Mouse (Mus musculus) CH12.LX (cell line): ENCODE measurements around the gene Frmd4a. TPM values are rescaled to one million over a fixed set of nuclear protein-coding genes. Genes with fewer than 3 reads are reported as not detected.

Source experiments
- DNase-seq: peaks from one replicate; pipeline ENCODE4 v3.0.0-alpha.2; 2013; ENCODE audit errors: extremely low read depth
- H3K27ac ChIP-seq: 2 replicates; pipeline ENCODE4 v1.5.1; 2012; ENCODE audit warnings: low read depth, mild to moderate bottlenecking, control low read depth, moderate library complexity; ENCODE audit not compliant: insufficient read depth
- H3K27me3 ChIP-seq: replicated peaks from 2 replicates; pipeline ENCODE3; 2012; ENCODE audit warnings: inconsistent platforms
- H3K36me3 ChIP-seq, 2 experiments: replicated peaks in 1 of 2; 2 replicates each; pipeline versions ENCODE3 to v1.6.1; 2012; ENCODE audit warnings: inconsistent platforms in 1 of 2, low read length in 1 of 2, mild to moderate bottlenecking in 1 of 2, mixed read lengths in 1 of 2, moderate library complexity in 1 of 2; ENCODE audit not compliant: control insufficient read depth in 1 of 2, insufficient read depth in 1 of 2
- H3K4me1 ChIP-seq, 2 experiments: 2 replicates each; pipeline ENCODE4 v1.6.1; 2012; ENCODE audit warnings: inconsistent platforms in 1 of 2, moderate library complexity in 1 of 2; ENCODE audit not compliant: insufficient read depth in 2 of 2, control insufficient read depth in 1 of 2
- H3K4me2 ChIP-seq: 2 replicates; pipeline ENCODE4 v1.6.1; 2012; ENCODE audit warnings: low read depth, mild to moderate bottlenecking, control low read depth; ENCODE audit not compliant: poor library complexity, insufficient read depth, severe bottlenecking
- H3K4me3 ChIP-seq, 3 experiments: fragments of 150-350 bp in 1 of 3; sonication (generic) in 1 of 3; replicated peaks in 1 of 3; 2 replicates each; pipeline versions ENCODE3 to v1.5.1; 2011 to 2012; ENCODE audit warnings: low read depth in 2 of 3, low read length in 2 of 3, mild to moderate bottlenecking in 2 of 3, moderate library complexity in 2 of 3, control low read depth in 1 of 3, improper control_type of control experiment in 1 of 3, inconsistent platforms in 1 of 3, mixed read lengths in 1 of 3; ENCODE audit not compliant: poor library complexity in 1 of 3
- H3K79me2 ChIP-seq: replicated peaks from 2 replicates; pipeline ENCODE4 v1.6.1; 2012; ENCODE audit warnings: mild to moderate bottlenecking, moderate library complexity; ENCODE audit not compliant: control insufficient read depth, poor library complexity, insufficient read depth, severe bottlenecking; ENCODE audit errors: extremely low read depth
- H3K9ac ChIP-seq: 2 replicates; pipeline ENCODE4 v1.6.1; 2012; ENCODE audit warnings: low read depth, mild to moderate bottlenecking, control low read depth, moderate library complexity; ENCODE audit not compliant: insufficient read depth
- H3K9me3 ChIP-seq: replicated peaks from 2 replicates; pipeline ENCODE3; 2012; ENCODE audit warnings: low read length, inconsistent platforms, mixed read lengths
- CHD1 ChIP-seq: IDR thresholded peaks from 2 replicates; pipeline ENCODE4 v1.6.1; 2012; ENCODE audit warnings: low read depth, low read length, improper control_type of control experiment, inconsistent platforms
- CTCF ChIP-seq, 2 experiments: IDR thresholded peaks in 1 of 2; conservative IDR thresholded peaks in 1 of 2; 2 replicates each; pipeline ENCODE4 v1.5.1; 2011 to 2012; ENCODE audit warnings: low read depth in 2 of 2, low read length in 2 of 2, improper control_type of control experiment in 1 of 2, inconsistent platforms in 1 of 2, mild to moderate bottlenecking in 1 of 2, moderate library complexity in 1 of 2
- E2F4 ChIP-seq: IDR thresholded peaks from 2 replicates; pipeline ENCODE4 v1.6.1; 2011; ENCODE audit warnings: low read depth, low read length, improper control_type of control experiment; ENCODE audit not compliant: insufficient replicate concordance
- ELF1 ChIP-seq: IDR thresholded peaks from 2 replicates; pipeline ENCODE4 v1.6.1; 2014; ENCODE audit warnings: low read depth, mild to moderate bottlenecking, inconsistent platforms, low read length, improper control_type of control experiment
- IRF4 ChIP-seq: IDR thresholded peaks from 2 replicates; pipeline ENCODE4 v1.6.1; 2014; ENCODE audit warnings: low read depth, mild to moderate bottlenecking, inconsistent platforms, low read length, improper control_type of control experiment
- JUND ChIP-seq: conservative IDR thresholded peaks from 2 replicates; pipeline ENCODE4 v1.6.1; 2011; ENCODE audit warnings: low read depth, low read length, improper control_type of control experiment
- MAX ChIP-seq: IDR thresholded peaks from 2 replicates; pipeline ENCODE4 v1.6.1; 2011; ENCODE audit warnings: low read length, improper control_type of control experiment
- MAZ ChIP-seq: IDR thresholded peaks from 2 replicates; pipeline ENCODE4 v1.6.1; 2012; ENCODE audit warnings: low read depth, mild to moderate bottlenecking, inconsistent platforms, low read length, improper control_type of control experiment, moderate library complexity
- MEF2A ChIP-seq: IDR thresholded peaks from 2 replicates; pipeline ENCODE4 v1.6.1; 2014; ENCODE audit warnings: low read depth, mild to moderate bottlenecking, inconsistent platforms, low read length, improper control_type of control experiment, borderline replicate concordance
- MXI1 ChIP-seq: IDR thresholded peaks from 2 replicates; pipeline ENCODE4 v1.6.1; 2011; ENCODE audit warnings: mild to moderate bottlenecking, low read depth, low read length, improper control_type of control experiment
- MYC ChIP-seq: IDR thresholded peaks from 2 replicates; pipeline ENCODE4 v1.6.1; 2011; ENCODE audit warnings: low read depth, mild to moderate bottlenecking, improper control_type of control experiment, low read length
- PAX5 ChIP-seq: IDR thresholded peaks from 2 replicates; pipeline ENCODE4 v1.6.1; 2012; ENCODE audit warnings: low read length, inconsistent platforms, mixed read lengths
- POLR2AphosphoS2 ChIP-seq: IDR thresholded peaks from 2 replicates; pipeline ENCODE4 v1.6.1; 2011; ENCODE audit warnings: low read depth, low read length, improper control_type of control experiment
- RAD21 ChIP-seq: IDR thresholded peaks from 2 replicates; pipeline ENCODE4 v1.6.1; 2011; ENCODE audit warnings: low read depth, mild to moderate bottlenecking, low read length, improper control_type of control experiment, moderate library complexity
- RCOR1 ChIP-seq: conservative IDR thresholded peaks from 2 replicates; pipeline ENCODE4 v1.6.1; 2012; ENCODE audit warnings: low read depth, mild to moderate bottlenecking, inconsistent platforms, low read length, improper control_type of control experiment
- SIN3A ChIP-seq: IDR thresholded peaks from 2 replicates; pipeline ENCODE4 v1.6.1; 2012; ENCODE audit warnings: low read length, improper control_type of control experiment, inconsistent platforms
- SMC3 ChIP-seq: IDR thresholded peaks from 2 replicates; pipeline ENCODE4 v1.6.1; 2011; ENCODE audit warnings: low read depth, low read length, improper control_type of control experiment
- TBP ChIP-seq: conservative IDR thresholded peaks from 2 replicates; pipeline ENCODE4 v1.6.1; 2011; ENCODE audit warnings: low read depth, low read length, improper control_type of control experiment
- UBTF ChIP-seq: IDR thresholded peaks from 2 replicates; pipeline ENCODE4 v1.6.1; 2012; ENCODE audit warnings: low read depth, mild to moderate bottlenecking, inconsistent platforms, low read length, improper control_type of control experiment, moderate library complexity
- USF1 ChIP-seq: IDR thresholded peaks from 2 replicates; pipeline ENCODE4 v1.6.1; 2014; ENCODE audit warnings: low read depth, mild to moderate bottlenecking, inconsistent platforms, low read length, improper control_type of control experiment
- USF2 ChIP-seq: conservative IDR thresholded peaks from 2 replicates; pipeline ENCODE4 v1.6.1; 2011; ENCODE audit warnings: low read depth, low read length, improper control_type of control experiment
- ZKSCAN1 ChIP-seq: IDR thresholded peaks from 2 replicates; pipeline ENCODE4 v1.6.1; 2012; ENCODE audit warnings: low read depth, inconsistent platforms, low read length, improper control_type of control experiment, borderline replicate concordance
- ZMIZ1 ChIP-seq: IDR thresholded peaks from 2 replicates; pipeline ENCODE4 v1.6.1; 2012; ENCODE audit warnings: low read depth, mild to moderate bottlenecking, inconsistent platforms, low read length, improper control_type of control experiment
- dilution Hi-C: fragments of 300-500 bp; cut with MboI; formaldehyde crosslinking; loops from 2 replicates; pipeline ENCODE4 v1.14.3; 2020; ENCODE audit warnings: low sequenced_read_pairs; ENCODE audit not compliant: extremely low pct_unique_long_range_greater_than_20kb, extremely low pct_ligation_motif_present
- in situ Hi-C: fragments of 300-500 bp; cut with MboI; formaldehyde crosslinking; loops from 3 replicates; pipeline ENCODE4 v1.14.3; 2019; ENCODE audit warnings: low sequenced_read_pairs, low pct_ligation_motif_present, low pct_unique_long_range_greater_than_20kb, mixed read lengths
- polyA plus RNA-seq: library from polyadenylated mRNA; unstranded; fragments of >175 nt; gene quantifications from 2 replicates; pipeline ENCODE4 v1.2.1, GENCODE M21; 2012; ENCODE audit warnings: low read depth; ENCODE audit not compliant: insufficient read length
- total RNA-seq, 2 experiments: library from RNA; depleted of rRNA; stranded (reverse); fragments of 300-350 nt in 1 of 2; fragments of >200 nt in 1 of 2; gene quantifications; 2 replicates each; pipeline ENCODE4 v1.2.3; 2012 to 2014

Frmd4a gene
- total and polyA plus RNA-seq, 3 experiments: 0.13 to 2.0 (median 0.32) TPM

GRCm38 (mm10) chr2:4609433-4609832, 591.9 kb downstream of the Frmd4a start:
- dilution Hi-C loops: no loop called here
- no peaks in the 10 kb centered on the region for H3K9me3 ChIP-seq
- H3K79me2 ChIP-seq: no peaks in the 10 kb centered on the region
- TF ChIP-seq SIN3A (no peak), MAZ (no peak), MEF2A (no peak), MXI1 (no peak), ELF1 (no peak), SMC3 (no peak), MYC (no peak), E2F4 (no peak)
- no peak overlapping the region for H3K4me3 ChIP-seq
- DNase-seq: no peak
- no peak overlapping the region for H3K9ac ChIP-seq
- H3K27ac ChIP-seq: no peak overlapping the region
- H3K4me1 ChIP-seq: peaks cover 0 to 15% of the 10 kb centered on the region in 2 experiments; a peak in 2 of 4 replicates
- no peak overlapping the region for H3K4me2 ChIP-seq
- peaks cover 0 to 12% of the 10 kb centered on the region in 2 experiments for H3K36me3 ChIP-seq
- in situ Hi-C loops: loop anchor here (10.0 kb wide), 1 partner anchor 105 kb away; no protein-coding TSS in a partner anchor
- H3K27me3 ChIP-seq: no peaks in the 10 kb centered on the region

GRCm38 (mm10) chr2:4611295-4611694, 593.8 kb downstream of the Frmd4a start:
- in situ Hi-C loops: no loop called here
- no peak for DNase-seq
- Histone ChIP-seq H3K27ac (no peak overlapping the region), H3K36me3 (peaks cover 0 to 9% of the 10 kb centered on the region in 2 experiments), H3K4me3 (no peak overlapping the region), H3K79me2 (no peaks in the 10 kb centered on the region)
- TF ChIP-seq SMC3 (no peak), USF1 (no peak), CTCF (conservative IDR thresholded peaks at IDR 0.05 in 1 of 2, IDR thresholded peaks at IDR 0.05 in 1 of 2; ENCODE audit: low read depth in 2 of 2, low read length in 2 of 2) (no peak), ZKSCAN1 (no peak), IRF4 (no peak), POLR2AphosphoS2 (no peak), ZMIZ1 (no peak), MXI1 (no peak), RAD21 (no peak), MEF2A (no peak), JUND (no peak), MAX (no peak), CHD1 (no peak), UBTF (no peak), TBP (no peak), USF2 (no peak), MAZ (no peak), RCOR1 (no peak), PAX5 (no peak), SIN3A (no peak)
- TF ChIP-seq, all 38 proteins: peak for 0
- H3K4me2 ChIP-seq: no peak overlapping the region
- H3K9ac ChIP-seq: no peak overlapping the region
- no peaks in the 10 kb centered on the region for H3K27me3 ChIP-seq
- dilution Hi-C loops: no loop called here
- H3K9me3 ChIP-seq: no peaks in the 10 kb centered on the region
- peaks cover 0 to 15% of the 10 kb centered on the region in 2 experiments; a peak in 2 of 4 replicates for H3K4me1 ChIP-seq
